17 mouse cellular contexts compared by ENCODE assay signal in genomic region chr12:92405506-92405905, GRCm38 (mm10).
DNase-seq lines count a peak whose midpoint lies in the region; ATAC-seq lines count a peak whose summit lies in the region.
"Had no signal": no experiment of that assay in that cellular context is flagged by ENCODE, and none has a peak within 500 bp of the region (broad histone marks: within the 10 kb centered on the region; RNA-seq: fewer than 3 reads in every experiment).

No protein-coding gene starts in this region.

- H3K9me3 ChIP-seq in embryonic facial prominence, embryonic 14.5 days (ENCODE audit: control insufficient read depth, low read length) = no peaks in the 10 kb centered on the region
- H3K9me3 ChIP-seq in liver, embryonic 11.5 days (ENCODE audit: control insufficient read depth, low read length) = no peaks in the 10 kb centered on the region
- H3K9me3 ChIP-seq: forebrain, embryonic 15.5 days had no signal

- H3K4me3 ChIP-seq in embryonic facial prominence, embryonic 14.5 days (ENCODE audit: low read depth, low read length) = no peak overlapping the region
- H3K4me3 ChIP-seq in liver, embryonic 11.5 days (ENCODE audit: low read depth, low read length) = no peak overlapping the region
- H3K4me3 ChIP-seq: forebrain, embryonic 15.5 days; midbrain, embryonic 13.5 days; myocyte had no signal

- H3K27me3 ChIP-seq in embryonic facial prominence, embryonic 14.5 days (replicated peaks; ENCODE audit: control insufficient read depth, insufficient read depth, low read length) = no peaks in the 10 kb centered on the region
- no peaks in the 10 kb centered on the region for H3K27me3 ChIP-seq in liver, embryonic 11.5 days (replicated peaks; ENCODE audit: control insufficient read depth, insufficient read depth, low read length)
- H3K27me3 ChIP-seq: forebrain, embryonic 15.5 days; midbrain, embryonic 13.5 days had no signal

- peak; percentile 3 for DNase-seq in adrenal gland, postnatal 10 days
- no peak for DNase-seq in adrenal gland, postnatal 25 days
- DNase-seq in 3T3-L1 (ENCODE audit: low read depth, low spot score) (peak; percentile 3), ZHBTc4 (ENCODE audit: low read depth, low spot score) (peak; percentile 34)
- peak; percentile 51 for DNase-seq in embryonic facial prominence, embryonic 14.5 days (ENCODE audit: low spot score)
- DNase-seq in liver, embryonic 11.5 days (ENCODE audit: low spot score) = no peak
- no peak for DNase-seq in urinary bladder, postnatal 4 days (ENCODE audit: low spot score in 2 of 2)
- no peak for DNase-seq in ovary, adult 18-20 months (ENCODE audit: low spot score)
- DNase-seq: cerebellum, postnatal 14 days; heart, postnatal 10 days; right cerebral cortex, postnatal 14 days; thymus, postnatal 36 days had no signal

- no peak overlapping the region for H3K27ac ChIP-seq in embryonic facial prominence, embryonic 14.5 days (replicated peaks; ENCODE audit: low read depth, low read length)
- H3K27ac ChIP-seq in liver, embryonic 11.5 days (ENCODE audit: low read depth, low read length) = no peak overlapping the region
- H3K27ac ChIP-seq: forebrain, embryonic 15.5 days; liver, embryonic 14.5 days; midbrain, embryonic 13.5 days had no signal

- H3K36me3 ChIP-seq in embryonic facial prominence, embryonic 14.5 days (ENCODE audit: control insufficient read depth, insufficient read depth, low read length) = no peaks in the 10 kb centered on the region
- no peaks in the 10 kb centered on the region for H3K36me3 ChIP-seq in liver, embryonic 11.5 days (ENCODE audit: control insufficient read depth, insufficient read depth, low read length)
- H3K36me3 ChIP-seq: forebrain, embryonic 15.5 days; midbrain, embryonic 13.5 days had no signal

- no peak overlapping the region for H3K4me2 ChIP-seq in embryonic facial prominence, embryonic 14.5 days (ENCODE audit: low read depth, low read length)
- no peak overlapping the region for H3K4me2 ChIP-seq in liver, embryonic 11.5 days
- H3K4me2 ChIP-seq: forebrain, embryonic 15.5 days; midbrain, embryonic 13.5 days had no signal

- no peaks in the 10 kb centered on the region for H3K4me1 ChIP-seq in embryonic facial prominence, embryonic 14.5 days (ENCODE audit: control insufficient read depth, insufficient read depth, low read length)
- no peaks in the 10 kb centered on the region for H3K4me1 ChIP-seq in liver, embryonic 11.5 days (replicated peaks; ENCODE audit: control insufficient read depth, insufficient read depth, low read length)
- H3K4me1 ChIP-seq: forebrain, embryonic 15.5 days; midbrain, embryonic 13.5 days had no signal

- H3K9ac ChIP-seq in embryonic facial prominence, embryonic 14.5 days (ENCODE audit: low read depth, low read length) = no peak overlapping the region
- no peak overlapping the region for H3K9ac ChIP-seq in liver, embryonic 11.5 days (ENCODE audit: low read depth, low read length)
- H3K9ac ChIP-seq: forebrain, embryonic 15.5 days; liver, embryonic 14.5 days; midbrain, embryonic 13.5 days had no signal

- ATAC-seq in embryonic facial prominence, embryonic 14.5 days (ENCODE audit: low read depth) = no peak
- no peak for ATAC-seq in liver, embryonic 11.5 days (replicated peaks; ENCODE audit: low FRiP score)
- ATAC-seq: activated CD4-positive, CD25-positive, alpha-beta regulatory T cell, adult 4 months; forebrain, embryonic 15.5 days; midbrain, embryonic 13.5 days had no signal

Comparison
In these comparisons a context has a peak if more than half of its experiments do, and no peak if none do; other contexts are left out.
1. DNase-seq: peak in adrenal gland, postnatal 10 days (single experiment), 3T3-L1 (single experiment), ZHBTc4 (single experiment) and embryonic facial prominence, embryonic 14.5 days (single experiment); none in adrenal gland, postnatal 25 days (single experiment), liver, embryonic 11.5 days (single experiment), urinary bladder, postnatal 4 days (0 of 2) and ovary, adult 18-20 months (single experiment).